26 mouse cellular contexts compared by ENCODE assay signal in the genomic region with DNA sequence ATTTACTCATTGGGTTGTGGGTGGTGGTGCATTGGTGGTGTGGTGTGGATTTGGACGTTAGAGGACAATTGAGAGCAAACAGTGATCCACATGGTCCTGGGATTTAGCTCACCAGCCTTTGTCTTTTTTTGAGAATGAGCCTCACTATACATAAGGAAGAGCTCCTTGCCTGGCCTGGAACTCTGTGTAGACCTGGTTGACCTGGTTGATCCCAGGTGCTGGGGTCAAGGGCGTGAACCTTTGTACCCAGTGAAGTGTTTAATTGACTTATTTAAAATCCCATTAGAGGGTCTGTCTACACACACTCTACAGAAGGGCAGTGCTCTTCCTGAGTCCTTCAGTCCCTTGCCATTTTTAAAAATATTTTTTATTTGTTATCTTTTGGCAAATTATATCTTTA. TPM values are rescaled to one million over a fixed set of nuclear protein-coding genes. Genes with fewer than 3 reads are reported as not detected.
DNase-seq lines count a peak whose midpoint lies in the region; ATAC-seq and TF ChIP-seq lines count a peak whose summit lies in the region.
"Had no signal": no experiment of that assay in that cellular context is flagged by ENCODE, and none has a peak within 500 bp of the region (broad histone marks: within the 10 kb centered on the region; RNA-seq: fewer than 3 reads in every experiment).

No protein-coding gene starts in this region.

- no peak overlapping the region for H3K4me3 ChIP-seq in stomach, embryonic 16.5 days (replicated peaks; ENCODE audit: low read length)
- no peak overlapping the region for H3K4me3 ChIP-seq in stomach, postnatal 0 days (ENCODE audit: low read depth, low read length)
- H3K4me3 ChIP-seq: embryonic facial prominence, embryonic 10.5 days; embryonic facial prominence, embryonic 12.5 days; erythroblast, embryonic 14.5 days; forebrain, embryonic 10.5 days; forebrain, embryonic 12.5 days had no signal

- no peak for ATAC-seq in stomach, embryonic 16.5 days (ENCODE audit: insufficient read depth, low FRiP score)
- no peak for ATAC-seq in stomach, postnatal 0 days (ENCODE audit: low FRiP score, low TSS enrichment)
- no peak for ATAC-seq in inflammation-experienced regulatory T-cells, adult 6 months
- ATAC-seq: activated CD4-positive, CD25-positive, alpha-beta regulatory T cell, adult 4 months; CD4-positive, CD25-positive, alpha-beta regulatory T cell, adult 4 months; forebrain, embryonic 14.5 days; forebrain, embryonic 16.5 days; Patski had no signal

- no peaks in the 10 kb centered on the region for H3K36me3 ChIP-seq in stomach, embryonic 16.5 days (ENCODE audit: control insufficient read depth, insufficient read depth, low read length)
- 0 out of 2 replicates have a peak, but pooled peaks cover 4% of the 10 kb centered on the region for H3K36me3 ChIP-seq in stomach, postnatal 0 days (ENCODE audit: control insufficient read depth, insufficient read depth, low read length)
- H3K36me3 ChIP-seq: embryonic facial prominence, embryonic 10.5 days; forebrain, embryonic 10.5 days; forebrain, embryonic 12.5 days had no signal

- 83% methylated on average over 2 of the region's 2 CpGs for WGBS in stomach, embryonic 16.5 days
- WGBS in stomach, postnatal 0 days: 62% methylated on average over 2 of the region's 2 CpGs

- no peak overlapping the region for H3K9ac ChIP-seq in stomach, embryonic 16.5 days (ENCODE audit: low read length)
- H3K9ac ChIP-seq in stomach, postnatal 0 days (ENCODE audit: low read length): no peak overlapping the region
- H3K9ac ChIP-seq: embryonic facial prominence, embryonic 12.5 days; forebrain, embryonic 12.5 days had no signal

- H3K4me2 ChIP-seq in stomach, embryonic 16.5 days (ENCODE audit: low read depth, low read length): no peak overlapping the region
- no peak overlapping the region for H3K4me2 ChIP-seq in stomach, postnatal 0 days (replicated peaks; ENCODE audit: low read depth)
- H3K4me2 ChIP-seq: embryonic facial prominence, embryonic 12.5 days; forebrain, embryonic 12.5 days had no signal

- peak overlapping the region; percentile 84 for H3K27ac ChIP-seq in stomach, embryonic 16.5 days (ENCODE audit: low read length)
- H3K27ac ChIP-seq in stomach, postnatal 0 days (replicated peaks): no peak overlapping the region
- H3K27ac ChIP-seq: embryonic facial prominence, embryonic 10.5 days; embryonic facial prominence, embryonic 12.5 days; forebrain, embryonic 10.5 days; forebrain, embryonic 12.5 days had no signal

- TF ChIP-seq EP300 in stomach, postnatal 0 days (optimal IDR thresholded peaks at IDR 0.05): no peak

- TF ChIP-seq CTCF in stomach, postnatal 0 days (IDR thresholded peaks at IDR 0.05; ENCODE audit: low read depth): no peak

- DNase-seq in stomach, postnatal 0 days (ENCODE audit: low spot score): no peak
- peak; percentile 87 for DNase-seq in ES-CJ7 (ENCODE audit: low read depth, low spot score)
- peak; percentile 91 for DNase-seq in R1 (ENCODE audit: low read depth, low spot score)
- DNase-seq in heart, adult 9 months (ENCODE audit: low spot score in 2 of 2): no peak
- DNase-seq in spleen, postnatal 10 days (ENCODE audit: low spot score in 2 of 2): no peak
- DNase-seq: adrenal gland, adult 8-10 months; adrenal gland, postnatal 14 days; adrenal gland, postnatal 36 days; B cell, adult 2 months; cerebellum, adult 11-12 months; cerebellum, adult 2 months; cerebellum, adult 9-10 months had no signal

- H3K4me1 ChIP-seq in stomach, embryonic 16.5 days (ENCODE audit: control insufficient read depth, insufficient read depth, low read length): no peaks in the 10 kb centered on the region
- no peaks in the 10 kb centered on the region for H3K4me1 ChIP-seq in stomach, postnatal 0 days (replicated peaks; ENCODE audit: control insufficient read depth, insufficient read depth)
- H3K4me1 ChIP-seq: embryonic facial prominence, embryonic 12.5 days; forebrain, embryonic 12.5 days had no signal

- H3K9me3 ChIP-seq in stomach, embryonic 16.5 days (replicated peaks; ENCODE audit: control insufficient read depth, low read length): no peaks in the 10 kb centered on the region
- H3K9me3 ChIP-seq in stomach, postnatal 0 days (ENCODE audit: control insufficient read depth, low read length): no peaks in the 10 kb centered on the region
- H3K9me3 ChIP-seq: embryonic facial prominence, embryonic 10.5 days; embryonic facial prominence, embryonic 12.5 days; forebrain, embryonic 10.5 days; forebrain, embryonic 12.5 days; G1E had no signal

- H3K27me3 ChIP-seq in stomach, embryonic 16.5 days (ENCODE audit: control insufficient read depth, insufficient read depth, low read length): no peaks in the 10 kb centered on the region
- no peaks in the 10 kb centered on the region for H3K27me3 ChIP-seq in stomach, postnatal 0 days (ENCODE audit: control insufficient read depth, insufficient read depth, low read length)
- H3K27me3 ChIP-seq: CH12.LX; embryonic facial prominence, embryonic 12.5 days; forebrain, embryonic 12.5 days; Patski had no signal

RNA-seq across cellular contexts. Expression of a gene that starts 26.1 kb away (rescaled TPM):
- 177 and 186 TPM in 2 replicates for polyA plus RNA-seq in stomach, embryonic 16.5 days (2015; fragmentation: Nextera tagmentation; extraction: Ambion mirVana)
- 104 and 109 TPM in 2 replicates for polyA plus RNA-seq in stomach, postnatal 0 days (2015; fragmentation: Nextera tagmentation; extraction: Ambion mirVana)
- 100 to 1,000 TPM; 112 to 144 (median 131) TPM for polyA plus RNA-seq in inflammation-experienced regulatory T-cells, adult 6 months (2017; shearing (Covaris generic))

RNA-seq across cellular contexts. Expression of a gene that starts 42.9 kb away (rescaled TPM):
- 9.9 and 11.0 TPM in 2 replicates for polyA plus RNA-seq in stomach, embryonic 16.5 days (2015; fragmentation: Nextera tagmentation; extraction: Ambion mirVana)
- polyA plus RNA-seq in stomach, postnatal 0 days (2015; fragmentation: Nextera tagmentation; extraction: Ambion mirVana): 5.6 and 6.8 TPM in 2 replicates
- polyA plus RNA-seq in inflammation-experienced regulatory T-cells, adult 6 months (2017; shearing (Covaris generic)): 1 to 10 TPM in 2 of 3 experiments, under 1 TPM in 1; 0.24 to 1.4 (median 1.1) TPM

Comparison
In these comparisons a context has a peak if more than half of its experiments do, and no peak if none do; other contexts are left out.
1. DNase-seq: peak in ES-CJ7 (single experiment) and R1 (single experiment); none in stomach, postnatal 0 days (single experiment), heart, adult 9 months (0 of 2) and spleen, postnatal 10 days (0 of 2).